Mouse (Mus musculus): ENCODE measurements at regions not wholly inside any gene's neighbourhood (a gene's known extent, or its start where the extent isn't known, plus 50 kb on each side); places are given as distances from the start of the nearest gene placed in this dataset.

- DNase-seq (ENCODE audit: low read depth in 1 of 2, low spot score in 2 of 2) = peak; percentile 9 to 39
Measured at GRCm38 (mm10) chr2:166275398-166275797, 119.9 kb upstream of the Sulf2 start.

DNA sequence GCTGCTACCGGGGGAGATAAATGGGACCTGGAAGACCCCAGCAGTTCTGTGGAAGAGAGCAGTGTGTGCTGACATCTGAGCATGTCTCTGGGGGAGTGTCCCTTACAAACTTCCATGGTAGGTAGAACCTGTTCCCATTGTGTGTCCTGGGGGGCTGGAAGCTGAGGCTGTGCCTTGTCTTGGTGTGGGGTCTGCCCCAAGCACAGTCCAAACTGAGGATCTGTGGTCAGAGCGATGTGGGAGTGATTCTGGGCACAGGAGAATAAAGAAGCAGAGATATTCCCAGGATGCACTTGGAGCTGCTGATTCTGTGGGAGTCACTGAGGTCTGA lies 118.5 kb upstream of the Sulf2 start:
- DNase-seq (ENCODE audit: low read depth in 1 of 2, low spot score in 2 of 2) = no peak

- DNase-seq (ENCODE audit: low read depth in 1 of 2, low spot score in 2 of 2) = no peak
Measured at GRCm38 (mm10) chr2:166273312-166274015, 118.0 kb upstream of the Sulf2 start.

DNA sequence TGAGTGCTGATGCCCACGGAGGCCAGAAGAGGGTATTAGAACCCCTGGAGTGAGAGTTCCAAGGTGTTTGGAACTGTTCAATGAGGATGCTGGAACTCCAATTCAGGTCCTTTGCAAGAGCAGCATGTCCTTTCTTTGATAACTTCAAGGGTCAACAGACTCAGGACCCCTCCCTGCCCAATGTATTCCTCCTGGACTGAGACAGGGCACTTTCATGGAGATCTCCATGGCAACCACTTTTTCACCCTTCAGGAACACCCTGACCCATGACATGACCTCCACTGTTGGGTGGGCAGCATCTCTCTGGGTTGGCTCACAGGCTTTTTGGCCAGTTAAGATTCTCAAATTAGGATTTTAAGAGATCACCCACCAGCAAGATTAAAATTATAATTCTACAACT lies 117.4 kb upstream of the Sulf2 start:
- DNase-seq (ENCODE audit: low read depth in 1 of 2, low spot score in 2 of 2) = no peak

GRCm38 (mm10) chr2:166272190-166272543 lies 116.7 kb upstream of the Sulf2 start:
- DNase-seq (ENCODE audit: low read depth in 1 of 2, low spot score in 2 of 2) = no peak

DNA sequence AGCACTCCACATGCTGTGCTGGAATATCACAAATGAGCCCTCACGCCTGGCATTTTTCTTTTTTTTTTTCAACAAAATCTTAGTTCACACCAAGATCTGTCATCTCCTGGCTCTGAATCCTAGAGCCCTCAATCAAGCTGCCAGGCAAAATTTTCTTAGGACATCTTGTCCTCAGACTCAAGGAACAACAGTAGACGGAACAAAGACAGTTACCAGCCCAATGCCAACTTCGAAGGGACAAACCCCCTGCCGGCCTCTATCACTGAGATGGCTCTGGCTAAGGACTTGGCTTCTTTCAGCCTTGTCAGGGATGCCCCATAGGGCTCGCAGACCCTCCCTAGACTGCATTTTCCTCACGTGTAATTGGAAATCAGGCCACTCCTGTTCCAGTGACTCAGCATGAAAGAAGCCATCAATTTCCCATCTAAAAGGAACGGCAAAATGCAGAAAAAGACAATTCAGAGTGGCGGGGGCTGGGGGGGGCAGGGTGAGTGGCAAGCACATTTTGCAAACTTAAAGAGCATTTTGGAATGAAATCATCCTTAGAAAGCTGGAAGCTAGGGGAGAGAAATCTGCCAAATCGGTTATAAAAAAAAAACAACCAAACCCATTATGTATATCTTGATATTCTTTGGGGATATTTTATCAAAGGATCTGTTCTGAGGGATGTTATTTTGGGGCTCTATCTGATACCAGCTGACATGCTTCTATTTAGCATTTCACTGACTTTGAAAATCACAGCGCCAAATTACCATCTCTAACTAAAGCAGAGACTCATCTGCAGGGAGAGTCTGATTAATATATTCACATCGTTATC lies 116.1 kb upstream of the Sulf2 start:
- no peak for DNase-seq (ENCODE audit: low read depth in 1 of 2, low spot score in 2 of 2)

DNA sequence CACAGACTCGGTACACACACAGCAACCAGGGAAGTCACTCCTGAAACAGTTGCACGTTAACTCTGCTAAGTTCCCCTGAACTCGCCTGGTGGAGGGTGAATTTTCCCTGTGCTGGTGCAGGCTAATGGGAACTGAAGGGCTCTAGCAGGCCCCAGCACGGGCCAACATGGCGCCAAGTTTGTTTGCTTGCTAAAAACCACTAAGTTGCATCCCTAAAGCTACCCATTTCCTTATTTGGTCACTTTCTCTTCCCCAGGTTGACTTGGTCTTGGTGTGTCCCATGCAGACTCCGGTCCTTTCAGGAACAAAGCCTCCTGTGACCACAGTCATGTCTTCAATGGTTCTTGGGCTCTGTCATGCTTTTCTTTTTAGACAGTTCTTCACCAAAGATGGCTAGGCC lies 114.5 kb upstream of the Sulf2 start:
- peak in 1 of 2 experiments; percentile 10 for DNase-seq (ENCODE audit: low read depth in 1 of 2, low spot score in 2 of 2)

- no peak for DNase-seq (ENCODE audit: low read depth in 1 of 2, low spot score in 2 of 2)
Measured at GRCm38 (mm10) chr2:166266915-166267314, 111.5 kb upstream of the Sulf2 start.

DNA sequence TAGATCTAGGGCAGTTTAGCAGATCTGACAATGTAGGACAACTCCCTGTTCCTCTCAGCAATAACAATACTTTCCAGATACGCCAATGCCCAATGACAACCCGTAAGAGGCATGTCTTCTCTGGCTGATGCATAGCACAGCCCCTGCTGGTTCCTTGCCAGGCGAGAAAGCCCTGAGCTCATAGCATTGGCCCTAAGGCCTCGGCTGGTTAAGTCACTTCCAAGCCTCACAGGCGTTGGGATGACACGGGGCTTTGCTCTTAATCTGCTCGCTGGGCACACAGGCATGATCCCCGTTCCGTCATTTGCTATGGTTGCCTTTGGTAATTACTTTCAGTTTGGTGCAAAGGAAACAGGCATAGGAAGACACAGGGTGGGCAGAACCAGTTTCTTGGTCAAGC lies 111.0 kb upstream of the Sulf2 start:
- DNase-seq (ENCODE audit: low read depth in 1 of 2, low spot score in 2 of 2) = no peak

DNA sequence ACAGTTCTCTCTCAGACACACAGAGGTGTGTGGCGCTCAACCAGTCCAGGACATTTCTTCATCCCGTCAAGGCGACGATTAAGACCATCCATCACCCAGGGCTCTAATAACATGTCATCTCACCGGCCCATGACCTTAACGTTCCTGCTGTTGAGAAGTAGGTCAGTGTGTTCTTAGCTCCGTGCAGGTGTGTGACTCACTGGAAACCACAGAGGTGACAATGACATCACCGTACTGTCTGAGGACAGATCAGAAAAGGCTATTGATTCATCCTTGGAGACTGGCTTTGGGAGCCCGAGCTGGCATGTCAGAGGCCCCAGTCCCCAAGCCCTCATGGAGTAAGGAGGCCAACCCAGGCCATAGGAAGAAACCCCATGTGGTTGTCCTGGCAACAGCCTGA lies 109.3 kb upstream of the Sulf2 start:
- DNase-seq (ENCODE audit: low read depth in 1 of 2, low spot score in 2 of 2) = no peak

DNA sequence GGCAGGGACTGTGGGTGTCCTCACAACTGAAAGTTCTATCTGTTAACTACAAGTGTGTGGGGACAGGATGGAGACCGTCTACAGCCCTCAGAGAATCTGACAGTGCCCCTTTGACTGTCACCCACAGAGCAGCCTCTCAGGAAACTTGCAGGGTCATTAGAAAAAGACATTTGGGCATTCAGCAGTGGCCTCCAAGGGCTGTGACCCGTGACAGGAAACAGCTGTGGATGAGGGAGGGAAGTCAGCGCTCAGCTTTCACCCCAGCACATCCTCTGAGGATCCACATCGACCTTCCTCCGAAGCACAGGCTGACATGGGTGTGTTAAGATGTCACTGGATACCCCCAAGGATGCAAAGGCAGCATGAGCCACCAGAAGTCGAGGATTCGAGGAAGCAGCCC lies 106.3 kb upstream of the Sulf2 start:
- DNase-seq (ENCODE audit: low read depth in 1 of 2, low spot score in 2 of 2) = no peak

DNA sequence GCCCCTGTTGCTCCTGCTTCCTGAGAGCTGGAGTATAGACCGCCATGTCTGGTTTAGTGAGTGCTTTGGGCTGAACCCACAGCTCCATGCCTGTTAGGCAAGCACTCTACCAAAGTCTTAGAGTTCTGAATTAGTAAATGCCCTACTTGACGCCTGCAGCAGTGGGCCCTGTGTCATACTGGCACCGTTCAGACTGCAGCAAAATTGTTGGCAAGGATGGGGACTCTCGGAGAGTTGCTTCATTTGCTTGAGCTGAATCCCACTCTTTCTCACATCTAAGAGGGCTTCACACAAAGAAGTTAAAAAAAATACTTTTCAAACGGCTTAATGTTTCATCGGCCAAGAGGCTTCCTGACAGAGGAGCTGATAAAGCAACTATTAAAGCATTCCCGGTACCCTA lies 105.6 kb upstream of the Sulf2 start:
- no peak for DNase-seq (ENCODE audit: low read depth in 1 of 2, low spot score in 2 of 2)

GRCm38 (mm10) chr2:166258771-166259180 lies 103.3 kb upstream of the Sulf2 start:
- no peak for DNase-seq (ENCODE audit: low read depth in 1 of 2, low spot score in 2 of 2)

DNA sequence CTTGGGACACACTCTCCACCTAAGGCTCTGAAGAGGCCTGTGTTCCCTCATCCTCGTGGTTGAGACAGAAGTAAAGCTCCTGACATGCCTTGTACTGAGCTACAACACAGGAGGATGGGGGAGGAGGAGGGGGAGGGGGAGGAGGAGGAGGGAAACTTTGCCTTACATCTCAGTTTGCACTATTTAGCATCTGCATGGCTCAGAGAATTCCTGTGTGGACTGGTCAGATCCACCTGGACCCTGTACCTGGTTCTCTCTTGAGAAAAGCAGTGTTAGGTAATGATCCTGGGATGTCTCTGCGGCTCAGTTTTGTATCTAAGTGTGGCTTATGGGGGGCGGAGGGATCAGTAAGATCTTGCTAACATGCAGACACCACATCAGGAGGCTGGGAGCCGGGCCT lies 102.2 kb upstream of the Sulf2 start:
- no peak for DNase-seq (ENCODE audit: low read depth in 1 of 2, low spot score in 2 of 2)

DNA sequence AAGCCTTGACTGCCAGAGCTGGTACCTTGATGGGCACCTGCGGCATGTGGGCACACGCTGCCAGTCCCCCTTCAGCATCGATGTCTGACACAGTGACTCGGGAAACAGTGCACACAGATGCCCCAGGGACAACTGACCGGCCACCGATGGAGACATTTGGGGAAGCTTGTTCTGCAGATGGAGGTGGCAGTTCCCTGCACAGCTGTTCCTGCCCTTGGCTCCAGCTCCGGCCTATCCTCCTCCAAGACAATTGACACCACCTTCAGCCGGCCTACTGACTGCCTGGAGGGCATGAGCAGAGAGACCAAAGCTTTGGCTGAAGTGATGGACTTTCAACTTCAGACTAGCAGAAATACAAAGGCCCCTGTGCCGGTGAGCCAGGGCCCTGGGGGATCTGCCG lies 100.7 kb upstream of the Sulf2 start:
- DNase-seq (ENCODE audit: low read depth in 1 of 2, low spot score in 2 of 2) = no peak

GRCm38 (mm10) chr2:166254581-166254980 lies 99.1 kb upstream of the Sulf2 start:
- no peak for DNase-seq (ENCODE audit: low read depth in 1 of 2, low spot score in 2 of 2)

DNA sequence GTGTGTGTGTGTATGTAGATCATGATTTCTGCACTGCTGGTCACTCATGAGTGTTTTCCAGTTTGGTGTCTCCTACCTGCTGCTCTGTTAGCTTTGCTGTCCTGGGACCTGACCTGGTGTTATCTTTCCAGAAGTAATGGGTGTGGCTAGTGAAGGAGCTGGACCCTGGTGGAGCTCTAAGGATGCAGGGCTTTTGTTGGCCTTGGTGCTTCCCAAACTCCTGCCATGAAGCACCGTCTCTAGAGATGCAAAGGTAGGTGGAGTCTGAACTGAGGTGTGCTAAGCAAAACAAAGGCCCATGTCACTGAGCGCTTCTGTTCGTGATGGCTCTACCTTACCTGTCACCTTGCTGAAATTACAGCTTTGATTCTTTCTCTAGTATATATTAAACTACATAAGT lies 96.6 kb upstream of the Sulf2 start:
- DNase-seq (ENCODE audit: low read depth in 1 of 2, low spot score in 2 of 2) = no peak

DNA sequence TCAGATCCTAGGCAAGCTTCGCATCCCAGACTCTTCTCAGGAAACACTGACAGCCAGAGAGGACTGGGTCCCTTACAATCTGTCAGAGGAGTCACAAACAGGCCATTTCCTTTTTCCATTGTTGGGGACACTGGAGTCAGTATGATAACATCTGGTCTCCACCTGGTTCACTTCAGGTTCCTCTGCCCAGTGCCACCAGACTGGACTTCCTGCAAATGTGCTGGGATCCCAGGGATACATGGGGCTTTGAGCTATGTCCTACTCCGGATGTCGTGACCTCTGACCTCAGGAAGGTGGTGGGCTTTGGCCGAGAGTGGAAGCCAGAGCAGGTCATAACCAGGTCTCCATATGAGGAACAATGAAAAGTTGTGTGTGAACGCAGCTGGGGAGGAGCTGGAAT lies 96.0 kb upstream of the Sulf2 start:
- no peak for DNase-seq (ENCODE audit: low read depth in 1 of 2, low spot score in 2 of 2)

GRCm38 (mm10) chr2:166250571-166250970 lies 95.1 kb upstream of the Sulf2 start:
- DNase-seq (ENCODE audit: low read depth in 1 of 2, low spot score in 2 of 2) = no peak

GRCm38 (mm10) chr2:166249338-166249950 lies 94.0 kb upstream of the Sulf2 start:
- no peak for DNase-seq (ENCODE audit: low read depth in 1 of 2, low spot score in 2 of 2)

- DNase-seq (ENCODE audit: low read depth in 1 of 2, low spot score in 2 of 2) = no peak
Measured at GRCm38 (mm10) chr2:166246401-166247189, 91.1 kb upstream of the Sulf2 start.

GRCm38 (mm10) chr2:166245219-166245618 lies 89.8 kb upstream of the Sulf2 start:
- DNase-seq (ENCODE audit: low read depth in 1 of 2, low spot score in 2 of 2) = no peak
